Mouse (Mus musculus): ENCODE data around the gene Dlgap1.
"Not testable (repeated sequence)": the region's sequence is repeated elsewhere in the genome, so short reads cannot be mapped to it uniquely, and the experiment has no call there.

Gene Dlgap1

GRCm38 (mm10) chr17:70815001-70815400 is 846.1 kb downstream of the Dlgap1 start:
- DNase-seq: no peak

GRCm38 (mm10) chr17:70817862-70818451 is 849.1 kb downstream of the Dlgap1 start:
- no peak for DNase-seq

DNA sequence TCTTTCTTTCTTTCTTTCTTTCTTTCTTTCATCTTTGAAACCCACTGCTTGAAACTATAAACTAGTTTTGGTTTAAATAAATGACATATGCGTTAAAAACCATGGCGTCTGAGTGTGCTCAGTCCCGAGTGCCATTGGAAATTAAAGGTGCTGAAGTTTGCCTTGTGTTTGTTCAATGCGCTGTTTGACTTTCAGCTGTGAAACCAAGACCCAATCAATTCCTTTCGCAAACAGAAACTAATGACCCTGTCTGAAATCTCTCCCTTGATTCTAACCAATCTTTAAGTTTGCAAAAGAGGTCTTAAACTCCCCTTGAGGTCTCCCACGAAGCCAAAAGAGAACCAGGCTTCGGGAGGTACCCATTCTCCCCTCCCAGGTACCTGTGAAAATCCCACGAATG is 854.2 kb downstream of the Dlgap1 start:
- DNase-seq: no peak

GRCm38 (mm10) chr17:70826227-70826626 is 857.4 kb downstream of the Dlgap1 start:
- DNase-seq: no peak

DNA sequence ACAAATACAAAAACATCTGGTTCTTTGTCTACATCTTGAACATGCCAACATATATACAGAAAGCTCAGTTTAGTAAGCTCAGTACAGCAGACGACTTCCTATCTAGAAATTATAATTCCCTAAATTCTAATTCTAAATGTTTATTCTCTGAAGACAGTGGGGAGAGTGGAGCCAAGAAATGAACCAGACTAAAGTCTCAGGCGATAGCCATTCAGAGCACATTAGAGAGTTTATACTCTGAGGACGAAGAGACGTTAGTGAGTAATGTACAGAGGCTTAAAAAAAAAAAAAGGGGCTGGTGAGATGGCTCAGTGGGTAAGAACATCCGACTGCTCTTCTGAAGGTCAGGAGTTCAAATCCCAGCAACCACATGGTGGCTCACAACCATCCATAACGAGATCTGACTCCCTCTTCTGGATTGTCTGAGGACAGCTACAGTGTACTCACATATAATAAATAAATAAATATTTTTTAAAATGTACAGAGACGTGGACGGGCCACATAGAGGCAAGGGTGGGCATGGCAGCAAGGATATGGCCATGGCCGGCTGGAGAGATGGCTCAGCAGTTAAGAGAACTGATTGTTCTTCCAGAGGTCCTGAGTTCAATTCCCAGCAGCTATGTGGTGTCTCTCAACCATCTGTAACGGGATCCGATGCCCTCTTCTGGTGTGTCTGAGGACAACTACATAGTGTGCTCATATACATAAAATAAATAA is 858.7 kb downstream of the Dlgap1 start:
- not testable (repeated sequence) for DNase-seq

- no peak for DNase-seq
These were observed 859.3 kb downstream of the Dlgap1 start for GRCm38 (mm10) chr17:70828180-70828528.

- DNase-seq: no peak
These were observed 859.7 kb downstream of the Dlgap1 start for GRCm38 (mm10) chr17:70828569-70828968.

DNA sequence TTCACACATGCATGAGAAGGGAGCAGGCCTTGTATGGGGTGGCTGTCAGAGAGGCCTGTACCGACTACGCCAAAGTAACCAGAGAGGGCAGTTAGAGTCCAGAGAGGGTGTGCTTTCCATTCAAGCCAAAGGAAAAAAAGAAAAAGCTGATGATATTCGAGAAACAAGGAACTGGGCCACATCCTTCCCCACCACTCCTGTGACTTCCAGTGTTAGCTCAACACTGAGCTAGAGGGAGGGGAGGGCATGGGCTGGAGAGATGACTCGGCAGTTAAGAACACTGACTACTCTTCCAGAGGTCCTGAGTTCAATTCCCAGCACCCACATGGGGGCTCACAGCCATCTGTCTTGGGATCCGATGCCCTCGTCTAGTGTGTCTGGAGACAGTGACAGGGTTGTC is 860.3 kb downstream of the Dlgap1 start:
- no peak for DNase-seq

GRCm38 (mm10) chr17:70829943-70830715 is 861.3 kb downstream of the Dlgap1 start:
- no peak for DNase-seq

- DNase-seq: no peak
These were observed 862.7 kb downstream of the Dlgap1 start for GRCm38 (mm10) chr17:70831591-70831990.

DNA sequence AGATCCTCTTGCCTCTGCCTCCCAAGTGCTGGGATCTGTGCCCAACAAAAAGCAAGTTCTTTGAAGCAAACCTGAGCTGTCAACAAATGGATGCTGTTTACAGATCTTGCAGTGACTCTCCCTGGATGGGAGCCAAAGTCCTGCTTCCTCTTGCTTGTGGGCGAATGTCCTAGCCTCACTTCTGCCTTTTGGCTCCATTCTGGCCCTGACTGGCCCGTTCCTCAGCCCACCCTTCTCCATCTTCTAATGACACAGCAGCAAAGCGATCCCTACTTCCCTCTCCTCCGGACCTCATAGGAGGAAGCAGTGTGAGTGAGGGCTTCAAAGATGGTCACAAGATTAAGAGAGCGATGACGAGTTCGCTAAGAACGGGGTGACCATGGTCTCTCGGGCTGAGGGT is 863.7 kb downstream of the Dlgap1 start:
- no peak for DNase-seq

DNA sequence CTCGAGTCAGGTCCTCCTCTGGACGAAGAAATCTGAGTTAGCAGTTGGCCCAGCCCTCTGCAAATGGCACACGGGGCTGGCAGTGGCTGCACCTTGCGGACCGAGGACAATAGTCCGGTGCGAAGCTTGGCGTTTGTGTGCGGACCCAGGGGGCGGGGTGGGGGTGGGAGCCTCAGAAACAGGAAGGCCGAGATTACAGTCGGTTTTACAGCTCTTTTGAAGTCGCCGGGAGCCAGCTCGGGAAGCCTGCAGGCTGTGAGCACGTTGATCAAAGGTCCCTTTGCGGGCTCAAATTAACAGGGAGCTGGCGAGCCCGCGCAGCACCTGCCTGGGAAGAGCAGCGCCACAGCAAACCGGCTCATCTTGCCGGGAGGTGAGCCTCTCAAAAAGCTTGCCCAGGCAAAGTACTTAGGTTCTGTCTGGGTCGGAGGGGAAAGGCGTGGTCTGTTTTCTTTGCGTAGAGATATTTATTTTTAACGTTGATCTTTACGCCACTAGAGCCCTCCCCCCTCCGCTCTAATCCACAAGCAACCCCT is 865.6 kb downstream of the Dlgap1 start:
- peak in 1 of 2 experiments; percentile 23 for DNase-seq

- no peak for DNase-seq
These were observed 866.4 kb downstream of the Dlgap1 start for GRCm38 (mm10) chr17:70835071-70835790.

GRCm38 (mm10) chr17:70836820-70837219 is 867.9 kb downstream of the Dlgap1 start:
- no peak for DNase-seq

DNA sequence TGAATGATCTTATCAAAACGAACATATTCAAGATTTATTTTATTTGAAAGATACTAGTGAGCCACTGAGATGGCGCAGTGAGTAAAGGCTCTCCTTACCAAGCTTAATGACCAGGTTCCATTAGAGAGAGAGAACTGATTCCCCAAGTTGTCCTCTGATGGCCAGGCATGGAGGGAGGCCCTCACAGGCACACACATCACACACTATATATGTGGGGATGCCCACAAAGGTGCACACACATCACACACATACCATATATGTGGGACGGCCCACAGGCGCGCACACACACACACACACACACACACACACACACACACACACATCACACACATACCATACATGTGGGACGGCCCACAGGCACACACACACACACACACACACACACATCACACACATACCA is 868.6 kb downstream of the Dlgap1 start:
- not testable (repeated sequence) for DNase-seq

DNA sequence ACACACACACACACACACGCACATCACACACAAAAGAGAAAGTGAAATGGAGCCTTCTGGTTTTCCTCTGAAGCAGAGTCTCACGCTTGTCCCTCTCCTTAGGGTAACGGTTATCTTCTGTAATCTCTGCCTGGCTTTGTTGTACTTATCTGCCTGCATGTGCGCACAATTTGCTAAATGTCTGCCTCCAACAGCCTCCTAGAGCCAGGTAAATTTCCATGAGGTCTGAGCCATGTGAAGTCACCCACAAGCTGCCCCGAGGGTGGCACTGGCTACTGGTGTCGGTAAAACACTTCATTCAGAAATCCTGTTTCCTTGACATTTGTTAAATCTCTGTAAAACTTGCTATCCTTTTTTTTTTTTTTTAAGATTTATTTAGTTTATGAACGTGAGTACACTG is 869.2 kb downstream of the Dlgap1 start:
- no peak for DNase-seq

DNA sequence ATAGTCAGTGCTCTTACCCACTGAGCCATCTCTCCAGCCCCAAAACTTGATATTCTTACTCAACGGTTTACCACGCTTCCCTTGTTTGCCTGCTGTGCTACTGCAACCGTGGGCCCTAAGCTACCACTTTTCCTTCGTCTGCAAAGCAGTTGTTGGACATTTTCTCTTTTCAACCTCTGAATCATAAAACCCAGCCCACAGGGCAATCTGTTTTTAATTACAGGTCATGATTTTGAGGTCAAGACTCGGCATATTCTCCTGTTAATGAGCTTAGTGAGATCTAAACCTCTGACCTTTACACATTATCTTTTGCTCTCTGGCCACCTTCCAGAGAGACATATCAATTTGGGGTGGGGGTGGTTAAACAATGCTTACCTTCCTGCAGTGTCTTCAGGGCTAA is 869.7 kb downstream of the Dlgap1 start:
- no peak for DNase-seq

GRCm38 (mm10) chr17:70843252-70843651 is 874.4 kb downstream of the Dlgap1 start:
- no peak for DNase-seq

DNA sequence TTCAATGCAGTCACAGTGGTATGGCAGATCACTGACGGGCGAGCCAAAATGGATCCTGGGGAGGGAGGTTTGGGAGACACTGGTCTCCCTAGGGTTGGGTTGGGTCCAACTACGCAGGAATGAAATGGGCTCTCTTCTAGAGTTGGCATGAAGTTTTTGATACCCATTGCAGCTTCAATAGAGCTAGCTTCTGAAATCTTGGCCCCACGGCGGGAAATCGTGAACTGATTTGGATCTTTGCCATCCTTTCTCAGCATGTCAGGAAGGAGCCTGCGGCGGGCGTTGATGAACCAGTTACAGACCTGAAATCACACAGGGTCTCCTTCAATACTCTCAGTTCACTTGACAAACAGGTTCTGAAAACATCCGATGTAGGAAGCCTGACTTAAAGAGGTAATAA is 876.1 kb downstream of the Dlgap1 start:
- DNase-seq: no peak

DNA sequence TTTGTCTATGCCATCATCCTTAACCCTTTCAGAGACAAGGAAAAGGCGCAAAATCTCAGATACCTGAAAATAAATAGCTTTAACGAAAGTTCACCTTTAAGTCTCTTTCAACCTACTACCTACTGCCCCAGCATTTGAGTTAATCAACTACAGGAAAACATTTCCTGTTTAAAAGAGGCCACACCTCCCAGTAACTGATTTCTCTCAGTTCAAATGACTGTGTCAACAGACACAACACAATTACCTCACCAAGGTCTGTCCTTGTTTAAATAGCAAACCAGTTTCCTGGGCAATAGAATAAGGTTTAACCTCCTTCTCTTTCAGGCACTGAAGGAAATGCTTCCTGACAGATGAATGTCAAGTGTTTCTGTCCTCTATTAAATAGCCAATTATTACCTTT is 876.7 kb downstream of the Dlgap1 start:
- no peak for DNase-seq

DNA sequence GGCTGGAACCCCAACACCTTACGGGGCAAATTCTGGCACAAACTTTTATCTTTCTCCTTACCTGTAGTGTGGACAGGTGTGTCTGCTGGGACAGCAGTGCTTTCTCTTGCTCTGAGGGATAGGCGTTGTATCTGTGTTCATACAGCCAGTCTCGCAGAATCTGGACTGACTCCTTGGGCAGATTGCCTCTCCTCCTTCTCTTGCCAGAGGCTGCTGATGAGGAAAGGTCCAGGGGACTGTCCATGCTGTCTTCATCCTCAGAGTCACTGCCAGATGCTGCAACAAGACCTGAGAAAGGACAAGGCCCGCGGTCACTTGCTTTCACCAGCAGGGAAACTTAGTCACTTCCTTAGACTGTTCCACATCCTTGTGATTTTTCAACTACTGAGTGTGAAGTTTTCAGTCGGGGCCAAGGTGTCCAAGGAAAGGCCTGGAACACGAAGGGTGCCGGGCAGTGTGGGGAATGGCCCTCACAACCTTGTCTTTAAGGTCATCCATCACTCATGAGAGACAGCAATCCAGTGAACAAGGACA is 877.3 kb downstream of the Dlgap1 start:
- no peak for DNase-seq

GRCm38 (mm10) chr17:70847086-70847485 is 878.2 kb downstream of the Dlgap1 start:
- no peak for DNase-seq
